Mouse (Mus musculus) neural tube, embryonic 14.5 days (tissue): ENCODE measurements around the gene Abtb2. TPM values are rescaled to one million over a fixed set of nuclear protein-coding genes. Genes with fewer than 3 reads are reported as not detected.
A peak's percentile ranks its signal among the peaks of the same experiment; 100 is the strongest.

ENCODE experiments used
- ATAC-seq: fragments of 200-750 bp; cut with Nextera tagmentation; 2 replicates; pipeline ENCODE4 v1.8.0; 2017; ENCODE audit warnings: low read depth, mild to moderate bottlenecking, moderate TSS enrichment, moderate library complexity
- H3K27ac ChIP-seq: fragments of 300-500 bp; sonication (generic); 2 replicates; pipeline ENCODE4 v1.5.1; 2014; ENCODE audit warnings: low read depth, mild to moderate bottlenecking, control low read depth, low read length, moderate library complexity, mixed read lengths
- H3K27me3 ChIP-seq: fragments of 300-500 bp; sonication (generic); 2 replicates; pipeline ENCODE4 v1.6.1; 2014; ENCODE audit warnings: low read length; ENCODE audit not compliant: control insufficient read depth, insufficient read depth
- H3K36me3 ChIP-seq: fragments of 300-500 bp; sonication (generic); 2 replicates; pipeline ENCODE4 v1.6.1; 2014; ENCODE audit warnings: low read length, mixed read lengths; ENCODE audit not compliant: control insufficient read depth, insufficient read depth
- H3K4me1 ChIP-seq: fragments of 300-500 bp; sonication (generic); 2 replicates; pipeline ENCODE4 v1.6.1; 2014; ENCODE audit warnings: low read length; ENCODE audit not compliant: control insufficient read depth, insufficient read depth
- H3K4me2 ChIP-seq: fragments of 300-500 bp; sonication (generic); 2 replicates; pipeline ENCODE4 v1.6.1; 2014; ENCODE audit warnings: mild to moderate bottlenecking, low read depth, low read length, control low read depth
- H3K4me3 ChIP-seq: fragments of 300-500 bp; sonication (generic); 2 replicates; pipeline ENCODE4 v1.5.1; 2014; ENCODE audit warnings: low read depth, low read length, control low read depth, mixed read lengths
- H3K9ac ChIP-seq: fragments of 300-500 bp; sonication (generic); replicated peaks from 2 replicates; pipeline ENCODE4 v1.6.1; 2014; ENCODE audit warnings: low read depth, mild to moderate bottlenecking, control low read depth, low read length, mixed read lengths
- H3K9me3 ChIP-seq: fragments of 300-500 bp; sonication (generic); 2 replicates; pipeline ENCODE4 v1.6.1; 2016; ENCODE audit warnings: low read length; ENCODE audit not compliant: control insufficient read depth
- WGBS: fragments of 180-500 bp; shearing (Covaris S2); extraction: QIAGEN DNeasy Blood & Tissue Kit; methylation state at CpG from one replicate; pipeline ENCODE4 v1.1.7; 2014; 5-methylcytosine and 5-hydroxymethylcytosine counted together
- polyA plus RNA-seq: library from polyadenylated mRNA; unstranded; fragments of >200 nt; fragmentation: Nextera tagmentation; extraction: Ambion mirVana; gene quantifications from 2 replicates; pipeline ENCODE4 v1.2.1, GENCODE M21; 2014

Abtb2 gene
- polyA plus RNA-seq, 1 experiment from 2014 or later, result 7.8 TPM

DNA sequence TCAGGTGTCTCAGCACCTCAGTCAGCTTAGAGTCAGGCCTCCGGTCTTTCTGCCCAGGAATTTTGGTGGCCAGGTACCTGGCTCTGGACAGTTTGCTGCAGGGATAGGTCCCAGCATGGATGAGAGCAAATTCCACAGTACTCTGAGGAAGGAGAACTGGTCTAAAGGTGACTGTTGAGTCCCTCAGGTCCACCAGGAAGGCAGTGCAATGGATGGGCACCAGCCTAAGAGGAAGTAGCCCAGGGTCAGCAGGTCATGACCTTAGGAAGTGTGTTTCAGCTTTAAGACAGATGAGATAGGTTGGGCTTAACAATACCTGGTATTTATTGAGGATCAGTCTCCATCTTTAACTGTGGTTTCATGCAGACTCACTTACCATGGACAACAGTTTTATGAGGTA lies 88.9 kb downstream of the Abtb2 start:
- H3K27me3 ChIP-seq, result no peaks in the 10 kb centered on the region

DNA sequence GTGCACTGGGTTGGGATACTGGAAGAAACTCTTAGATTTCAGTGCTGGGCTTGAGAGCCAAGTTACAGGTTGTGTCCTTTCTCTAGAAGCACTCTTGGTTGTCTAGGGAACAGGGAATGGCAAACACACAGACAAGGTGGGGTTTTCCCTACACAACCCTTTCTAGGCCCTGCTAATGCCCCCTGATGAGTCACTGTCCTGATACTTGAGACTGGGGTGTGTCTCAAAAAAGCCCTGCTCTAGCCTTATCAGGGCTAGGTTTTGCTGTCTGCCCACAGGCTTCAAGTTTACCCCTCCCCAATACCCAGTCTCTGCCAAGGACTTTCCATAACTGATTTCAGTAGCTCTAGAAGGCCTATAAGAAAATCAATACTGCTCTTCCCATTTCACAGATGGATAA lies 89.9 kb downstream of the Abtb2 start:
- Histone ChIP-seq H3K4me2 (no peak overlapping the region), H3K27me3 (no peaks in the 10 kb centered on the region)
- no peak for ATAC-seq

More for the DNA sequence above, 88.9 kb downstream of the Abtb2 start:
- H3K27ac ChIP-seq, result no peak overlapping the region
- ATAC-seq, result no peak
- 100% methylated on average over 1 of the region's 1 CpGs for WGBS
- no peak overlapping the region for H3K4me2 ChIP-seq
- no peak overlapping the region for H3K4me3 ChIP-seq
- H3K9me3 ChIP-seq, result no peaks in the 10 kb centered on the region
- H3K9ac ChIP-seq, result no peak overlapping the region
- H3K4me1 ChIP-seq, result no peaks in the 10 kb centered on the region
- H3K36me3 ChIP-seq, result no peaks in the 10 kb centered on the region

DNA sequence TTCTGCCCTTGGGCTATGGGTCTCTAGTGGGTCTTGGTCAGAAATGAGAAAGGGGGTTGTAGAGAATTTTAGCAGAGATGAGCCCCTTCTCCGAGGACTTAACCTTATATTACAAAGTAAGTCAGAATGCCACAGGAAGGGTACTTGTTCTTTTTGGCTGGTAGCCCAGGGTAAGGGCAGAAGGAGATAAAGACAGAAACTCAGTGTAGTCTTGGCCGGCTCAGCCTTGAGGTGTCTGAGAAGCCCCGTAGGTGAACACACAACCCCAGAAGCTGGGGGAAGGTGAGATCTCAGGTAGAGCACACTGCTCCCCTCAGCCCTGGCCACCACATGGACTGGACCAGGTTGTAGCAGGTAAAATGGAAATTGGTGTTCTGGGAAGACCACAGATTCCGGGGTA lies 93.1 kb downstream of the Abtb2 start:
- no peaks in the 10 kb centered on the region for H3K27me3 ChIP-seq
- H3K4me1 ChIP-seq, result peaks cover 3% of the 10 kb centered on the region; the same call in 1 of the 2 replicates
- no peak overlapping the region for H3K4me3 ChIP-seq
- no peak overlapping the region for H3K9ac ChIP-seq
- no peaks in the 10 kb centered on the region for H3K9me3 ChIP-seq
- no peak overlapping the region for H3K4me2 ChIP-seq
- no peak overlapping the region for H3K27ac ChIP-seq
- 82% methylated on average over 4 of the region's 4 CpGs for WGBS
- H3K36me3 ChIP-seq, result no peaks in the 10 kb centered on the region
- no peak for ATAC-seq

More for the DNA sequence above, 89.9 kb downstream of the Abtb2 start:
- Histone ChIP-seq H3K27ac (no peak overlapping the region), H3K36me3 (no peaks in the 10 kb centered on the region), H3K4me3 (no peak overlapping the region), H3K9me3 (no peaks in the 10 kb centered on the region), H3K4me1 (peaks cover 3% of the 10 kb centered on the region; the same call in 1 of the 2 replicates), H3K9ac (no peak overlapping the region)

DNA sequence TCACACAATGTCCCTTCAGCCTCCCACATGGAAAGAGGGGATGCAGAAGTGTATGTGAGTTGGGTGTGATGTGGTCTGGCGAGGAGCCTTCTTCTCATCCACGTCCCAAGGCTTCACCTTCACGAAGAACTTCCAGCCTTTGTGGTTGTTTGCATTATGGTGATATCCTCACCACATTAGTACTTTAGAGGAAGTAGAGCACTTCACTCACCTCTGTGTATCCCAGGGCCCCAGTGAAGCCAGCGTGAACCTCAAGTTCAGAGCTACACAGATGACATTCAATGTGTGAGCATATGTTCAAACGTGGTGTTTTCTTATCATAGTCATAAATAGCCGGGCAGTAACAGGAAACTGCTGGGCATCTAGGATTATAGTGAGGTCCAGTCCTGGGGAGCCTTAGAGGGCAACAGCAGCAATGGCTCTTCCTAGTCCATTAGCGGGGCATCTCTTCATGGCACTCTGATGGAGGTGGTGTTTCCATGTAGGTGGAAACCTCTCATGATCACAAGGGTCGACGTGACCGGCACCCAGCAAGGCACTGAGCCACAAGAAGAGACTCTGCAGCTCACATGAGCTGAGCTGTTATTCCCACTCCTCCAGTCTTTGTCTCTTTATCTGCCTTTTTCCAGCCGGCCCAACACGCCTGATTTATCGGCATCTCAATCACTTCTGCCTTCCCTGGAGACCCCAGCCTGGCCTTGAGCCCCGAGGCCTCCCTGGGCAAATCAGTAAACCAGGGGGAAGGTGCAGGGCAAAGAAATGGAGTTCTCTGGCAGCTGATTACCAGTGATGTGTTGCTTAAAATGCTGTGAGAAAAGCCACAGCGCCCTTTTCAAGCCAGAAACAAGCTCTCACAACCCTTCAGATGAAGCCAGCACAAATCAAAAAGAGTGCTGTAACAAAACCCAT lies 93.8 kb downstream of the Abtb2 start:
- Histone ChIP-seq H3K36me3 (no peaks in the 10 kb centered on the region), H3K4me3 (no peak overlapping the region), H3K9me3 (no peaks in the 10 kb centered on the region), H3K27ac (peak overlapping the region; percentile 1; the same call in 1 of the 2 replicates), H3K4me1 (peaks cover 3% of the 10 kb centered on the region; the same call in 1 of the 2 replicates), H3K4me2 (no peak overlapping the region), H3K9ac (no peak overlapping the region), H3K27me3 (no peaks in the 10 kb centered on the region)
- ATAC-seq, result peak; percentile 28; the same call in 1 of the 2 replicates
- 58% methylated on average over 15 of the region's 15 CpGs for WGBS

DNA sequence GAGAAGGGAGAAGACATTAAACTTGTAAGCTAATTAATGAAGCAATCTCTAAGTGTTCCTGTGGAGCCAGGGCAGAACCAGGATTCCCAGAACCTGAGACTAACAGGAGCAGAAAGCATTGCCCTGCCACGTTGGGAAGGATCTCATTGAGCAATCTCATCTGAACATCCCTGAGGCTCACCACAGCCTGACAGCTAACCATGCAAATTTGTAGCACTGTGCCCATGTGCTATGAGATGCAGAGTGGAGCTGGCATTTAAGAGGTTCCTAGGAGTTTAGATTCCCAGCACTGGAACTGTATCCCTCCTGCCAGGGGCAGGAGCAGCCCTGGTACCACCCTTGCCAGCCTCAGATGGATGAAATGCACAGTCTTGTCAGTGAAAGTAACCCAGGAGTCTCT lies 95.6 kb downstream of the Abtb2 start:
- H3K36me3 ChIP-seq, result no peaks in the 10 kb centered on the region
- no peak overlapping the region for H3K9ac ChIP-seq
- H3K27ac ChIP-seq, result no peak overlapping the region
- H3K9me3 ChIP-seq, result no peaks in the 10 kb centered on the region
- WGBS, result 43% methylated on average over 1 of the region's 1 CpGs
- no peak for ATAC-seq
- no peak overlapping the region for H3K4me3 ChIP-seq
- H3K4me1 ChIP-seq, result peaks cover 3% of the 10 kb centered on the region; the same call in 1 of the 2 replicates
- no peaks in the 10 kb centered on the region for H3K27me3 ChIP-seq
- H3K4me2 ChIP-seq, result no peak overlapping the region

DNA sequence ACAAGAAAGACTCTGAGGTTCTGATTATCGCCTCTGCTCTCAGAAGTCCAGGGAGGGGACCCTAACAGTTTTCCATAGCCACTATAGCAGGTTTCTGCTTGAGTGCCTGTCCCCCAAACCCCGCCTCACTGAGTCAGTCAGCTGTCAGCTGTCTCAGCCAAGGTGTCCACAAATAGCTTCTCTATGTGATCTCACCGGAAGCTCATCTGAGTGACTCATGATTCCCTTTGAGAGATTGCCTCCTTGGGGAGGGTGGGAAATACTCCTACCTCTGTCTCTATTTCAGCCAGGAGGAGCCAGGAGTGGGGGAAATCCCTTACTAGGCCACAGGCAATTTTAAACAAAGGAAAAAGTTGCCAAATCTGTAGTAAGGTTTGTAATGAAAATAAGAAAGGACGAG lies 96.0 kb downstream of the Abtb2 start:
- no peak for ATAC-seq
- no peak overlapping the region for H3K27ac ChIP-seq
- no peaks in the 10 kb centered on the region for H3K36me3 ChIP-seq
- WGBS, result 83% methylated on average over 4 of the region's 4 CpGs
- no peaks in the 10 kb centered on the region for H3K9me3 ChIP-seq
- no peak overlapping the region for H3K4me3 ChIP-seq
- peaks cover 3% of the 10 kb centered on the region; the same call in 1 of the 2 replicates for H3K4me1 ChIP-seq
- no peak overlapping the region for H3K9ac ChIP-seq
- H3K4me2 ChIP-seq, result no peak overlapping the region
- H3K27me3 ChIP-seq, result no peaks in the 10 kb centered on the region

DNA sequence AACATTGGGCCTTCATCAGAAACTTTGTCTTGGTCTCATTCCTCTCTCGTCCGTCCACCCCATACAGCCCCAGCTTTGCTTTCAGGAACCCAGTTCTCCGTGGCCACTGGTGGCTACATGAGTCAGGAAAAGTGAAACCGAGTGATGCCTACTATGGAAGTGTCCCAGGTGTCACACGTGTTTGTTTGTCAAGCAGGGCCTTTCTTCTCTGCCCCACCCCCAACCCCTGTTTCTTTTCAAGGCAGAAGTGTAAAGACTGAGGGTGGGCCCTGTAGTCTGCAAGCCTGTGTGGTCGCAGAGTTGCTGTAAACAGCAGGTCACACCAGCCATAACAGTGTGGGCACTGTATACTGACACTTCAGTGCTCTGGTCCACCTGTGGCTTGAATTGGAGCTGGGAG lies 98.2 kb downstream of the Abtb2 start:
- Histone ChIP-seq H3K27me3 (no peaks in the 10 kb centered on the region), H3K4me1 (peaks cover 13% of the 10 kb centered on the region), H3K9me3 (no peaks in the 10 kb centered on the region), H3K4me2 (no peak overlapping the region), H3K4me3 (no peak overlapping the region), H3K36me3 (no peaks in the 10 kb centered on the region), H3K27ac (no peak overlapping the region), H3K9ac (no peak overlapping the region)
- 81% methylated on average over 6 of the region's 6 CpGs for WGBS
- ATAC-seq, result no peak

DNA sequence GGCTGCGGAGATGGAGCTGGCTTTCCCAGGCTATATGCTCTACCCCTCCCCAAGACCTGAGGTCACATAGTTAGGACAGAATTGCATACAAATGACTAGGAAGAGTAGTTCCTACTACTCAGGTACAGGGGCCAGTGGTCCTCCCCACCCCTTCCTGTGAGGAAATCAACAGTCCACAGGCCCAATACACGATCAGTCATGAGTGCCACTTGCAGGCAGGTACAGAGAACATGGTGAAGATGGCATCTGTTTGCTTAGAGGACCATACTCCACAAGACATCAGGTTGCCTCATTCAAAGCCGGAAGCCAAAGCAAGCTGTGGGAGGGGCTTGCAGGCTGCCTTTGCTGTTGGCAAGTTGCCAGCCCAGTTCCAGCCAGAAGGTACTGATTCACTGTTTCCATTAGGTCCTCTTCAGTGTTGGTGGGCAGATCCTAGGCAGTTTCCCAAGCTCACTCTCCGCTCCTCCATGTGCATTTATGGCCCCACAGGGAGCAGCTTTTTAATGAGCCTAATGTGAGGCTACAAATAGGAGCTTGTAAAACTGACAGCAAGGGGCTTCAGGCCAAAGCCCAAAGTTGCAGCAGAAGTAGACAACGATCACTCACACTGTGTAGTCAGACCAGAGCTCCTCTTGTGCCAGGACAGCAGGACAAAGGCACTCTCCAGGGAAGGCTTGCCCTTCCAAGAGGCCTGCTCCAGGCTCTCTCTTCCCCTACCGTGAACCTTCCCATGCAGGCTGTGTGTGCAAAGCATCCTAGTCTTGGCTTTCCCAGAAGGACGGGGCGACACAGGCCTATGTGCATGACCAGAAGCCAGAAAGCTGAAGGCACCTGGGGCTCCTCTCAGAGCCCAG lies 102.1 kb downstream of the Abtb2 start:
- H3K4me2 ChIP-seq, result no peak overlapping the region
- H3K36me3 ChIP-seq, result no peaks in the 10 kb centered on the region
- ATAC-seq, result peak; percentile 87
- WGBS, result 38% methylated on average over 8 of the region's 8 CpGs
- H3K9me3 ChIP-seq, result no peaks in the 10 kb centered on the region
- H3K4me3 ChIP-seq, result no peak overlapping the region
- H3K4me1 ChIP-seq, result peaks cover 12% of the 10 kb centered on the region
- no peak overlapping the region for H3K9ac ChIP-seq
- no peaks in the 10 kb centered on the region for H3K27me3 ChIP-seq
- no peak overlapping the region for H3K27ac ChIP-seq

DNA sequence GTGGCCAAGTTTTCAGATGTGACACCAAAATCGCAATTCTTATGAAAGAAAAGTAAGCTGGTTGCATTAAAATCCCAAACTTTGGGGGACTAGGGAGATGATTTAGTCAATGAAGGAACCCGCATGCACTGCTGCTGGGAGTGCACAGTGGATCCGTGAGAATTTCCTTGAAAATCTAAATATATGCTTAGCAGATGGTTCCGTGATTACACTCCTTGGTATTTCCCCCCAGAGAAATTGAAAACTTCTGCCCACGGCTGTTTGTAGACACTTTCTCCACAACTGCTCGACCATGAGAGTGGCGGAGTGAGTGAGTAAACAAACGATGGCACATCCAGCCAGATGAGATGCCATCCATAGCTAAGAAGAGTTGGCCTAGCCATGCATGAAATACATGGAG lies 102.8 kb downstream of the Abtb2 start:
- no peaks in the 10 kb centered on the region for H3K36me3 ChIP-seq
- H3K27ac ChIP-seq, result no peak overlapping the region
- H3K9me3 ChIP-seq, result no peaks in the 10 kb centered on the region
- no peak for ATAC-seq
- H3K27me3 ChIP-seq, result no peaks in the 10 kb centered on the region
- H3K9ac ChIP-seq, result no peak overlapping the region
- no peak overlapping the region for H3K4me3 ChIP-seq
- H3K4me1 ChIP-seq, result peaks cover 12% of the 10 kb centered on the region
- H3K4me2 ChIP-seq, result no peak overlapping the region
- WGBS, result 72% methylated on average over 8 of the region's 8 CpGs
